Mouse (Mus musculus): Measurements from ENCODE around the gene Dnmbp. TPM values are rescaled to one million over a fixed set of nuclear protein-coding genes. Genes with fewer than 3 reads are reported as not detected.
"Not testable (repeated sequence)": the region's sequence is repeated elsewhere in the genome, so short reads cannot be mapped to it uniquely, and the experiment has no call there.

Gene Dnmbp
- total and polyA plus RNA-seq, 3 experiments: 0.07 to 0.33 TPM; not detected in 1

- H3K27me3 ChIP-seq (ENCODE audit: insufficient read depth, low read length): peaks cover 9% of the 10 kb centered on the region; the same call in 1 of the 2 replicates
- no peaks in the 10 kb centered on the region for H3K36me3 ChIP-seq (replicated peaks)
- no peak for ATAC-seq (ENCODE audit: extremely low read depth, insufficient number of reproducible peaks, low FRiP score, poor library complexity, severe bottlenecking)
- no peaks in the 10 kb centered on the region for H3K4me1 ChIP-seq (ENCODE audit: insufficient read depth, low read depth, low read length)
- H3K9me3 ChIP-seq (replicated peaks): no peaks in the 10 kb centered on the region
- no peak for DNase-seq (ENCODE audit: low spot score)
- no peak overlapping the region for H3K4me3 ChIP-seq (ENCODE audit: low read depth, low read length)
- TF ChIP-seq TAL1 (conservative IDR thresholded peaks at IDR 0.05; ENCODE audit: low read depth, low read length): no peak
- no peak for TF ChIP-seq GATA2 (IDR thresholded peaks at IDR 0.05; ENCODE audit: borderline replicate concordance, low read depth, low read length)
- TF ChIP-seq CTCF (IDR thresholded peaks at IDR 0.05; ENCODE audit: low read depth, low read length): no peak
- TF ChIP-seq POLR2AphosphoS5 (IDR thresholded peaks at IDR 0.05; ENCODE audit: insufficient replicate concordance, low read depth, low read length): no peak
- no peak for TF ChIP-seq GATA1 (IDR thresholded peaks at IDR 0.05; ENCODE audit: borderline replicate concordance, low read length)
Measured at GRCm38 (mm10) chr19:43954864-43955263, 14.9 kb upstream of the Dnmbp start.

- H3K27me3 ChIP-seq (ENCODE audit: insufficient read depth, low read length); ATAC-seq (ENCODE audit: extremely low read depth, insufficient number of reproducible peaks, low FRiP score, poor library complexity, severe bottlenecking); H3K4me3 ChIP-seq (ENCODE audit: low read depth, low read length); DNase-seq (ENCODE audit: low spot score); H3K9me3 ChIP-seq (replicated peaks); H3K36me3 ChIP-seq (replicated peaks); H3K4me1 ChIP-seq (ENCODE audit: insufficient read depth, low read depth, low read length): not testable (repeated sequence)
Measured at GRCm38 (mm10) chr19:43952936-43953335, 12.9 kb upstream of the Dnmbp start.

- ATAC-seq (ENCODE audit: extremely low read depth, insufficient number of reproducible peaks, low FRiP score, poor library complexity, severe bottlenecking): no peak
- Histone ChIP-seq H3K36me3 (replicated peaks) (no peaks in the 10 kb centered on the region), H3K4me3 (ENCODE audit: low read depth, low read length) (no peak overlapping the region), H3K4me1 (ENCODE audit: insufficient read depth, low read depth, low read length) (peaks cover 2% of the 10 kb centered on the region; the same call in 1 of the 2 replicates), H3K27me3 (ENCODE audit: insufficient read depth, low read length) (peaks cover 4% of the 10 kb centered on the region; the same call in 1 of the 2 replicates), H3K9me3 (replicated peaks) (no peaks in the 10 kb centered on the region)
- no peak for DNase-seq (ENCODE audit: low spot score)
- TF ChIP-seq TAL1 (conservative IDR thresholded peaks at IDR 0.05; ENCODE audit: low read depth, low read length) (no peak), GATA1 (IDR thresholded peaks at IDR 0.05; ENCODE audit: borderline replicate concordance, low read length) (no peak), POLR2AphosphoS5 (IDR thresholded peaks at IDR 0.05; ENCODE audit: insufficient replicate concordance, low read depth, low read length) (no peak), GATA2 (IDR thresholded peaks at IDR 0.05; ENCODE audit: borderline replicate concordance, low read depth, low read length) (no peak), CTCF (IDR thresholded peaks at IDR 0.05; ENCODE audit: low read depth, low read length) (no peak)
Measured at GRCm38 (mm10) chr19:43949111-43949810, 9.3 kb upstream of the Dnmbp start.

GRCm38 (mm10) chr19:43944566-43944965, 4.6 kb upstream of the Dnmbp start:
- no peak for TF ChIP-seq TAL1 (conservative IDR thresholded peaks at IDR 0.05; ENCODE audit: low read depth, low read length)
- no peak for TF ChIP-seq POLR2AphosphoS5 (IDR thresholded peaks at IDR 0.05; ENCODE audit: insufficient replicate concordance, low read depth, low read length)
- TF ChIP-seq GATA2 (IDR thresholded peaks at IDR 0.05; ENCODE audit: borderline replicate concordance, low read depth, low read length): no peak
- TF ChIP-seq GATA1 (IDR thresholded peaks at IDR 0.05; ENCODE audit: borderline replicate concordance, low read length): no peak
- TF ChIP-seq CTCF (IDR thresholded peaks at IDR 0.05; ENCODE audit: low read depth, low read length): no peak
- Histone ChIP-seq H3K4me1 (ENCODE audit: insufficient read depth, low read depth, low read length) (peaks cover 2% of the 10 kb centered on the region; the same call in 1 of the 2 replicates), H3K9me3 (replicated peaks) (0 out of 2 replicates have a peak, but pooled peaks cover 3% of the 10 kb centered on the region), H3K36me3 (replicated peaks) (no peaks in the 10 kb centered on the region), H3K4me3 (ENCODE audit: low read depth, low read length) (no peak overlapping the region), H3K27me3 (ENCODE audit: insufficient read depth, low read length) (peaks cover 10% of the 10 kb centered on the region)
- ATAC-seq (ENCODE audit: extremely low read depth, insufficient number of reproducible peaks, low FRiP score, poor library complexity, severe bottlenecking): no peak
- DNase-seq (ENCODE audit: low spot score): no peak

GRCm38 (mm10) chr19:43943076-43943475, 3.1 kb upstream of the Dnmbp start:
- DNase-seq (ENCODE audit: low spot score) (no peak), ATAC-seq (ENCODE audit: extremely low read depth, insufficient number of reproducible peaks, low FRiP score, poor library complexity, severe bottlenecking) (no peak)
- Histone ChIP-seq H3K4me3 (ENCODE audit: low read depth, low read length) (no peak overlapping the region), H3K27me3 (ENCODE audit: insufficient read depth, low read length) (peaks cover 20% of the 10 kb centered on the region), H3K9me3 (replicated peaks) (0 out of 2 replicates have a peak, but pooled peaks cover 3% of the 10 kb centered on the region), H3K4me1 (ENCODE audit: insufficient read depth, low read depth, low read length) (no peaks in the 10 kb centered on the region; the same call in 1 of the 2 replicates), H3K36me3 (replicated peaks) (no peaks in the 10 kb centered on the region)
- TF ChIP-seq TAL1 (conservative IDR thresholded peaks at IDR 0.05; ENCODE audit: low read depth, low read length): no peak
- TF ChIP-seq POLR2AphosphoS5 (IDR thresholded peaks at IDR 0.05; ENCODE audit: insufficient replicate concordance, low read depth, low read length): no peak
- TF ChIP-seq GATA1 (IDR thresholded peaks at IDR 0.05; ENCODE audit: borderline replicate concordance, low read length): no peak

DNA sequence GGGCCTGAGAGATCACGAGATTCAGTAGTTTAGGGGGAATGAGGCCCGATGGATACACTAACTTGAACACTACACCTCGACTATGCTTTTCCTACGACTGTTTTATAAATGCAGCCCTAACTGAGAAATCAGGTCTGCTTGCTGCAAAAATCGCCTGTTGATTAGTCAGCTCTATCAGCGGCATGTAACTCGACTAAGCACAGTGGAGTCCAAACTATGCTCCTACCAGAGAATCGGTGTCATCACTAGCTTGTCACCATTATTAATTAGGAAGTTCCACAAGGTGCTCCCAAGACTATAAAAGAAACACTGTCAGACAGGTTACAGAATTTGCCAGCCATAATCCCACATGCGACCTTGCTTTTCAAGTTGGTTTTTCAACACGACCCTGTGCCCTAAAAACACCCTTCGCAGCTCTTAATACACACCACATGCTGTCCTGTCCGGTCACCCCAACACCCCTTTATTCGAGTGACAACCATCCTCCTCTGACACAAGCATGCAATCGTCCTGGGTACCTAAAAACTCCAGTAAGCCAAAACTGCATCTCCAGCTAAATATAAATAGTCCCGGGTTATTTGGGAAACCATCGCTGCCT, 721 bp downstream of the Dnmbp start:
- no peak for TF ChIP-seq GATA2 (IDR thresholded peaks at IDR 0.05; ENCODE audit: borderline replicate concordance, low read depth, low read length)
- no peak for TF ChIP-seq POLR2AphosphoS5 (IDR thresholded peaks at IDR 0.05; ENCODE audit: insufficient replicate concordance, low read depth, low read length)
- no peak for TF ChIP-seq CTCF (IDR thresholded peaks at IDR 0.05; ENCODE audit: low read depth, low read length)
- no peak for TF ChIP-seq TAL1 (conservative IDR thresholded peaks at IDR 0.05; ENCODE audit: low read depth, low read length)
- TF ChIP-seq GATA1 (IDR thresholded peaks at IDR 0.05; ENCODE audit: borderline replicate concordance, low read length): no peak
- Histone ChIP-seq H3K36me3 (replicated peaks) (no peaks in the 10 kb centered on the region), H3K27me3 (ENCODE audit: insufficient read depth, low read length) (peaks cover 21% of the 10 kb centered on the region), H3K4me1 (ENCODE audit: insufficient read depth, low read depth, low read length) (no peaks in the 10 kb centered on the region; the same call in 1 of the 2 replicates), H3K9me3 (replicated peaks) (0 out of 2 replicates have a peak, but pooled peaks cover 3% of the 10 kb centered on the region), H3K4me3 (ENCODE audit: low read depth, low read length) (peak overlapping the region; percentile 59; the same call in 1 of the 2 replicates)
- ATAC-seq (ENCODE audit: extremely low read depth, insufficient number of reproducible peaks, low FRiP score, poor library complexity, severe bottlenecking) (no peak), DNase-seq (ENCODE audit: low spot score) (no peak)

All from G1E (cell line).